Mouse (Mus musculus) erythroblast, embryonic 14.5 days (primary cell): ENCODE data around the gene 5330417H12Rik.

ENCODE experiments used
- GATA1 ChIP-seq: IDR thresholded peaks from 2 replicates; pipeline ENCODE4 v1.6.1; 2012; ENCODE audit warnings: low read length, inconsistent platforms, mixed read lengths
- TAL1 ChIP-seq: IDR thresholded peaks from 3 replicates; pipeline ENCODE4 v1.6.1; 2012; ENCODE audit warnings: low read length, inconsistent platforms, mixed read lengths

DNA sequence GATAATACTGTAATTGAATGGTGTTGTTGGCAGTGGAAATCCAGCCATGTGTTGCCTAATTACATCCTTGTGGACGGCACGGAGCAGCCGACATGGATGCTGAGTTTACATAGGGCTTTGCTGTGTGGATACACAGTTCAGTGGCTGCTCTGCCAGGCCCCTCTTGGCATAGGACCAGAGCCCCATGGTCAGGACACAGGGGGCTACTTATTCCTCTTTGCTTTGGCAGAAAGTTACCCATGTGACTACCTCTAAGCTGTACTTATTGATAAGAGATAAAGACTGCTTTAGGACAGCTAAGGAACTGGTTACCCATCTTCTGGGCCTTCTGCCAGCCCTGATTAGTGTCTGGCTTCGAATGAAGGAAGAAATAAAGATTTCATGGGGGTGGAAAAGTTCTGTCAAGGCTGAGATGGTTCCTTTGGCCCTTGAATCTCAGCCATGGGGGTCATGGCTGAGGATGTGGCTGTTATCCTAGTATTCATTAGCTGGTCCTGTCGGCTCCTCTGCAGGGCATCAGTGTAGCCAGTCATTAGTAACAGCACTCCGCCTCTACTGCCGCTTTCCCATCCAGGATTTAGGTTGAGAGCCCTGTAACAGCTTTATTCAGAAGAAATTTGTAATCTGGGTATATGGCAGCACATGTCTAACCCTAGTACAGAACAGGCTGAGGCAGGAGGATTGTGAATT lies 17.8 kb upstream of the 5330417H12Rik start:
- no peak for TF ChIP-seq GATA1
- TF ChIP-seq TAL1, result no peak
